Mouse (Mus musculus) hindbrain, postnatal 0 days (tissue): ENCODE results near the gene AI854703. TPM values are rescaled to one million over a fixed set of nuclear protein-coding genes. Genes with fewer than 3 reads are reported as not detected.
"Not testable (repeated sequence)": the region's sequence is repeated elsewhere in the genome, so short reads cannot be mapped to it uniquely, and the experiment has no call there.

Experiments
- ATAC-seq: fragments of 200-750 bp; cut with Nextera tagmentation; 2 replicates; pipeline ENCODE4 v1.8.0; 2017; ENCODE audit warnings: mild to moderate bottlenecking, moderate TSS enrichment, moderate library complexity
- DNase-seq: peaks from one replicate; pipeline ENCODE4 v3.0.0-alpha.2; 2015; ENCODE audit warnings: low spot score
- H3K27ac ChIP-seq: fragments of 300-500 bp; sonication (generic); 2 replicates; pipeline ENCODE4 v1.5.1; 2014; ENCODE audit warnings: mild to moderate bottlenecking
- H3K27me3 ChIP-seq: fragments of 300-500 bp; sonication (generic); 2 replicates; pipeline ENCODE4 v1.6.1; 2014; ENCODE audit warnings: low read length, mixed read lengths; ENCODE audit not compliant: insufficient read depth
- H3K36me3 ChIP-seq: fragments of 300-500 bp; sonication (generic); 2 replicates; pipeline ENCODE4 v1.6.1; 2014; ENCODE audit warnings: low read length, mixed read lengths; ENCODE audit not compliant: insufficient read depth
- H3K4me1 ChIP-seq: fragments of 300-500 bp; sonication (generic); 2 replicates; pipeline ENCODE4 v1.6.1; 2014; ENCODE audit warnings: antibody characterized with exemption, low read length, mixed read lengths; ENCODE audit not compliant: insufficient read depth
- H3K4me2 ChIP-seq: fragments of 300-500 bp; sonication (generic); 2 replicates; pipeline ENCODE4 v1.6.1; 2014; ENCODE audit warnings: low read depth, mild to moderate bottlenecking, low read length, moderate library complexity, mixed read lengths
- H3K4me3 ChIP-seq: fragments of 300-500 bp; sonication (generic); 2 replicates; pipeline ENCODE4 v1.5.1; 2014; ENCODE audit warnings: low read length
- H3K9ac ChIP-seq: fragments of 300-500 bp; sonication (generic); replicated peaks from 2 replicates; pipeline ENCODE4 v1.6.1; 2014; ENCODE audit warnings: mild to moderate bottlenecking, low read length, moderate library complexity, mixed read lengths
- H3K9me3 ChIP-seq: fragments of 300-500 bp; sonication (generic); 2 replicates; pipeline ENCODE4 v1.6.1; 2016; ENCODE audit warnings: low read length, mixed read lengths
- CTCF ChIP-seq: IDR thresholded peaks from 2 replicates; pipeline ENCODE4 v1.5.1; 2016; ENCODE audit warnings: antibody characterized with exemption, control low read depth, low read depth
- WGBS: fragments of 180-500 bp; shearing (Covaris S2); extraction: QIAGEN DNeasy Blood & Tissue Kit; methylation state at CpG from one replicate; pipeline ENCODE4 v1.1.7; 2014; 5-methylcytosine and 5-hydroxymethylcytosine counted together
- polyA plus RNA-seq: library from polyadenylated mRNA; unstranded; fragments of >200 nt; fragmentation: Nextera tagmentation; extraction: Ambion mirVana; gene quantifications from 2 replicates; pipeline ENCODE4 v1.2.1, GENCODE M21; 2015
- total RNA-seq: library from RNA; depleted of rRNA; stranded (reverse); fragments of >200 nt; gene quantifications from 2 replicates; pipeline ENCODE4 v1.2.3, GENCODE M21; 2014

AI854703 gene
- total and polyA plus RNA-seq, 2 experiments from 2014 or later, result 29.3 to 54.9 TPM

- H3K4me1 ChIP-seq, result no peaks in the 10 kb centered on the region
- WGBS, result 88% methylated on average over 4 of the region's 4 CpGs
- H3K4me2 ChIP-seq, result no peak overlapping the region
- peaks cover 8% of the 10 kb centered on the region; the same call in 1 of the 2 replicates for H3K36me3 ChIP-seq
- H3K4me3 ChIP-seq, result no peak overlapping the region
- no peaks in the 10 kb centered on the region for H3K9me3 ChIP-seq
- no peak for DNase-seq
- H3K9ac ChIP-seq, result no peak overlapping the region
- no peak overlapping the region for H3K27ac ChIP-seq
- ATAC-seq, result no peak
- H3K27me3 ChIP-seq, result no peaks in the 10 kb centered on the region
- no peak for TF ChIP-seq CTCF
Observed at GRCm38 (mm10) chr6:48613464-48613863, 13.1 kb upstream of the AI854703 start.

DNA sequence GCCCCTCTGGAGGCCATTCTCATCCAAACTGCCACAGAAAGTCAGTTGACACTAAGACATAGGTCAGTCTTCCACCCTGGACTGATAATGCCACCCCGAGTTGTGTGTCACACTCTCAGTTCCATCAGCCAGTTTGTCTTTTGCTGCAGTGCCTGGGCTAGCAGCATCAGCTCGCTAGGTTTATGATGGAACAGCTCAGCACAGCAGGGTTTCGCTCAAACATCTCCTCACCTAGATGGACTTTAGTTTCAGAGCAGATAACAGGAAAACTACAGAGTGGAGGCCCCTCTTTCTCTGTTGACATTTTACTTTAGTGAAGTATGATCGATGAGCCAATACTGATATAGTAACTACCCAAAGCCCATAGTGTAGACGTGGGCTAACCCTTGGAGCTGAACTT lies 11.8 kb upstream of the AI854703 start:
- 95% methylated on average over 5 of the region's 5 CpGs for WGBS
- Histone ChIP-seq H3K36me3 (peaks cover 17% of the 10 kb centered on the region), H3K4me1 (no peaks in the 10 kb centered on the region), H3K4me3 (no peak overlapping the region), H3K9ac (no peak overlapping the region), H3K27me3 (no peaks in the 10 kb centered on the region), H3K4me2 (no peak overlapping the region), H3K27ac (no peak overlapping the region), H3K9me3 (no peaks in the 10 kb centered on the region)
- no peak for TF ChIP-seq CTCF
- no peak for DNase-seq
- no peak for ATAC-seq

DNA sequence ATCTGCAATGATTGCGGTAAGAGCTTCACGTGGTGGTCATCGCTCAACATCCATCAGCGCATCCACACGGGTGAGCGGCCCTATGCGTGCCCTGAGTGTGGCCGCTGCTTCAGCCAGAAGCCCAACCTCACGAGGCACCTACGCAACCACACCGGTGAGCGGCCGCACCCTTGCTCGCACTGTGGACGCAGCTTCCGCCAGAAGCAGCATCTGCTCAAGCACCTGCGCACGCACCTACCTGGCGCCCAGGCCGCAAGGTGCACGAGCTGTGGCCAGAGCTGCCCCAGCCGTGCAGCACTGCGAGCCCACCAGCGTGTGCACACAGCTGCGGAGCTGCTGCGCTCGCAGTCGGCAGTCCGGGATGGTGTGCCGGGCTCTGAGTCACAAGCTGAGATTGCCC lies 6.5 kb upstream of the AI854703 start:
- no peak for TF ChIP-seq CTCF
- DNase-seq, result no peak
- no peaks in the 10 kb centered on the region for H3K4me1 ChIP-seq
- H3K4me3 ChIP-seq, result no peak overlapping the region
- no peaks in the 10 kb centered on the region for H3K9me3 ChIP-seq
- no peak overlapping the region for H3K4me2 ChIP-seq
- 96% methylated on average over 30 of the region's 30 CpGs for WGBS
- no peaks in the 10 kb centered on the region for H3K27me3 ChIP-seq
- no peak overlapping the region for H3K9ac ChIP-seq
- H3K27ac ChIP-seq, result no peak overlapping the region
- no peak for ATAC-seq
- H3K36me3 ChIP-seq, result peaks cover 21% of the 10 kb centered on the region

DNA sequence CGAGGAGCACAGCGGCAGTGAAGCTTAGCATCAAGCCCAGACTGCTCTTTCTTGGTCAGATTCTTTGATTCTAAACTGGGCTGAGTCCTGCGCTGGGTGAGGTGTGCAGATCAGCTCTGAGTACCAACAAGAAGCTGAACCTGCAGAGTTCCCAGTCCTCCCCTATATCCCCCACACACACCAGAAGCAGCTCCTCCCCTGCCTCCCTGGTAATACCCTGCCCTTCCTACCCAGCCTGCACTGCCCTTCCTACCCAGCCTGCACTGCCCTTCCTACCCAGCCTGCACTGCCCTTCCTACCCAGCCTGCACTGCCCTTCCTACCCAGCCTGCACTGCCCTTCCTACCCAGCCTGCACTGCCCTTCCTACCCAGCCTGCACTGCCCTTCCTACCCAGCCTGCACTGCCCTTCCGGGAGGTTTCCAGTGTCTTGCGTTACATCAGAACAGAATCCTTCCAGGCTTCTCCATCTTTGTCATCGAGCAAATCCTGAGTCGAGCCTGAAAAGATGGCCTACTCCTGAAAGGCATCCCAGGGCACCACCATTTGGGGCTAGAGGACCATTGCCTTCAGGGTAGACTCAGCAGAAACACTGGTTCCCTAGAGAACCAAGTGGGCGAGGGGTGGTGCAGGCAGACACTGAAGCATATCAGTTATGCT lies 4.2 kb upstream of the AI854703 start:
- DNase-seq, ATAC-seq, H3K27me3 ChIP-seq, H3K4me3 ChIP-seq, H3K4me2 ChIP-seq, H3K9ac ChIP-seq, H3K9me3 ChIP-seq, H3K4me1 ChIP-seq, H3K27ac ChIP-seq: not testable (repeated sequence)
- peaks cover 21% of the 10 kb centered on the region for H3K36me3 ChIP-seq
- WGBS, result 87% methylated on average over 8 of the region's 8 CpGs

- H3K9ac ChIP-seq, result no peak overlapping the region
- no peak for DNase-seq
- peaks cover 21% of the 10 kb centered on the region for H3K36me3 ChIP-seq
- no peak overlapping the region for H3K27ac ChIP-seq
- ATAC-seq, result no peak
- no peaks in the 10 kb centered on the region for H3K9me3 ChIP-seq
- 38% methylated on average over 1 of the region's 1 CpGs for WGBS
- no peaks in the 10 kb centered on the region for H3K27me3 ChIP-seq
- no peak overlapping the region for H3K4me3 ChIP-seq
- peaks cover 8% of the 10 kb centered on the region; the same call in 1 of the 2 replicates for H3K4me1 ChIP-seq
- TF ChIP-seq CTCF, result peak; percentile 38; the same call in 1 of the 2 replicates
- H3K4me2 ChIP-seq, result no peak overlapping the region
Observed at GRCm38 (mm10) chr6:48623460-48623859, 3.1 kb upstream of the AI854703 start.

DNA sequence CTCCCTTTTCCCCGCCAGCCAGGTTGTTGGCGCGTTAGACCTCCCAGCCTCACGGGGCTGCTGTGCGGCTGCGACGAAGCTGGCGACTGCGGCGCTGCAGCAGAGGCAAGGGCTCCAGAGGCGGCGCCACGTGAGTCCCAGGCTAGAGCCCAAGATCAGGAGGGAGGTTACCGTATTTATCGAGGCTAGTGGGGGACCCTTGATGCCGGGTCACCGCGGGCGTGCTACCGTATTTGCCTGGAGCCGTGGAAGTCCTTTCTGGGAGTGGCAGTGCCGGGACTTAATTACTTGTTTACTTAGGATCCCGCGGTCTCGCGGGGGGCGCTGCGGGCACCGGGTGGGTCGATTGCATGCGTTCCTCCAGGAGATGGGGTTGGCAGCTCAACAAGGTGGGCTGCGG lies 420 bp downstream of the AI854703 start:
- Histone ChIP-seq H3K4me2 (peak overlapping the region; percentile 85), H3K4me1 (peaks cover 8% of the 10 kb centered on the region), H3K4me3 (peak overlapping the region; percentile 54), H3K9ac (peak overlapping the region; percentile 56), H3K36me3 (no peaks in the 10 kb centered on the region), H3K9me3 (no peaks in the 10 kb centered on the region), H3K27ac (peak overlapping the region; percentile 58; the same call in 1 of the 2 replicates), H3K27me3 (no peaks in the 10 kb centered on the region)
- WGBS, result 1% methylated on average over 32 of the region's 32 CpGs
- DNase-seq (peak; percentile 80), ATAC-seq (peak; percentile 69)
- TF ChIP-seq CTCF, result peak; percentile 37

DNA sequence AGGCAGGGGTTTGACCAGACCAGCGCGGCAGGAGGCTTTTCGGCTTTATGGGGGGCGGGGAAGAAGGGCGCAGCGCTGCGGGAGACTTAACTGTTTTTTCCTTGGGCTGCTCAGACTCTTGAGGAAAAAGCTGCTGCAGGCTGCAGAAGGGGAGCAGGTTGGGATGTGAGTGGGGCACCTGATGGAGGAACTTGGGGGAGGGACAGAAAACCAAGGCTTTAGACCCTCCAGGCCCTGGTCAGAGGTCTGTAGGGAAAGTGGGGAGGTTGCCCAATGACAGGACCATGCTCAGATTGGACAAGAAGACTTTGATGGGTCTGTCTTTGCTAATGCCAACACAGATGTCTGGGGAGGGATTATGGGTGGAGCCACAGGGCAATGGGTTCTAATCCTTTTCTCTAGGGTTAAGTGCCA lies 954 bp downstream of the AI854703 start:
- Histone ChIP-seq H3K27ac (peak overlapping the region; percentile 58; the same call in 1 of the 2 replicates), H3K36me3 (no peaks in the 10 kb centered on the region; the same call in 1 of the 2 replicates), H3K9me3 (no peaks in the 10 kb centered on the region), H3K4me2 (peak overlapping the region; percentile 85), H3K27me3 (no peaks in the 10 kb centered on the region), H3K4me1 (peaks cover 8% of the 10 kb centered on the region), H3K4me3 (peak overlapping the region; percentile 54), H3K9ac (peak overlapping the region; percentile 56)
- 2% methylated on average over 7 of the region's 7 CpGs for WGBS
- ATAC-seq, result 0 out of 2 replicates have a peak, but pooled peaks have one; percentile 4
- TF ChIP-seq CTCF, result no peak
- DNase-seq, result no peak
